In genomic region chr9:60794841-60795351, GRCm38 (mm10) we compare ENCODE assay signal across 8 mouse cellular contexts. TPM values are rescaled to one million over a fixed set of nuclear protein-coding genes. Genes with fewer than 3 reads are reported as not detected.
A peak's percentile ranks its signal among the peaks of the same experiment; 100 is the strongest.
DNase-seq lines count a peak whose midpoint lies in the region; ATAC-seq and TF ChIP-seq lines count a peak whose summit lies in the region.

No protein-coding gene starts in this region.

- peak overlapping the region; percentile 77 for H3K9ac ChIP-seq in forebrain, embryonic 13.5 days
- peak overlapping the region; percentile 73 for H3K9ac ChIP-seq in limb, embryonic 11.5 days (ENCODE audit: low read length)

- no peak for TF ChIP-seq CTCF in E14TG2a.4 (conservative IDR thresholded peaks at IDR 0.05; ENCODE audit: low read length)

- no peaks in the 10 kb centered on the region for H3K36me3 ChIP-seq in E14TG2a.4 (ENCODE audit: insufficient read depth, low read length)
- no peaks in the 10 kb centered on the region for H3K36me3 ChIP-seq in forebrain, embryonic 13.5 days (ENCODE audit: poor library complexity, severe bottlenecking)
- no peaks in the 10 kb centered on the region for H3K36me3 ChIP-seq in limb, embryonic 11.5 days (ENCODE audit: control insufficient read depth, insufficient read depth, low read length)
- no peaks in the 10 kb centered on the region for H3K36me3 ChIP-seq in midbrain, embryonic 10.5 days
- H3K36me3 ChIP-seq in splenic B cell, adult 2 months (ENCODE audit: control insufficient read depth, insufficient read depth, low read length, poor library complexity, severe bottlenecking): no peaks in the 10 kb centered on the region

- H3K9me3 ChIP-seq in E14TG2a.4 (ENCODE audit: low read length): no peaks in the 10 kb centered on the region
- no peaks in the 10 kb centered on the region for H3K9me3 ChIP-seq in forebrain, embryonic 13.5 days (replicated peaks)
- no peaks in the 10 kb centered on the region for H3K9me3 ChIP-seq in limb, embryonic 11.5 days (ENCODE audit: control insufficient read depth, low read length)
- no peaks in the 10 kb centered on the region for H3K9me3 ChIP-seq in midbrain, embryonic 10.5 days (replicated peaks)

- ATAC-seq in forebrain, embryonic 13.5 days: no peak; the same call in 1 of the 2 replicates
- ATAC-seq in limb, embryonic 11.5 days (ENCODE audit: insufficient number of reproducible peaks, low FRiP score, low TSS enrichment, low read depth): no peak; the same call in 1 of the 2 replicates

- peak overlapping the region; percentile 41; the same call in 1 of the 2 replicates for H3K27ac ChIP-seq in forebrain, embryonic 13.5 days
- no peak overlapping the region for H3K27ac ChIP-seq in limb, embryonic 11.5 days (replicated peaks; ENCODE audit: low read depth, low read length)
- peak overlapping the region; percentile 89 for H3K27ac ChIP-seq in midbrain, embryonic 10.5 days (replicated peaks)

- peak; percentile 67 for DNase-seq in ZHBTc4 (ENCODE audit: low read depth, low spot score)
- peak; percentile 36 for DNase-seq in heart, postnatal 25 days (ENCODE audit: low spot score)
- DNase-seq in limb, embryonic 11.5 days (ENCODE audit: low spot score): peak; percentile 69
- peak; percentile 57 for DNase-seq in midbrain, embryonic 10.5 days (ENCODE audit: low spot score)
- peak; percentile 43 for DNase-seq in splenic B cell, adult 2 months (ENCODE audit: low read depth, low spot score)
- DNase-seq in c-Kit-positive CD71-positive TER-119-positive erythroid progenitor cells, embryonic 14.5 days (ENCODE audit: low spot score): no peak

- WGBS in forebrain, embryonic 13.5 days: 2% methylated on average over 30 of the region's 30 CpGs
- WGBS in limb, embryonic 11.5 days: 1% methylated on average over 30 of the region's 30 CpGs
- WGBS in midbrain, embryonic 10.5 days: 2% methylated on average over 30 of the region's 30 CpGs

- H3K4me1 ChIP-seq in E14TG2a.4 (replicated peaks; ENCODE audit: low read depth, low read length): peaks cover 16% of the 10 kb centered on the region
- peaks cover 15% of the 10 kb centered on the region for H3K4me1 ChIP-seq in forebrain, embryonic 13.5 days
- H3K4me1 ChIP-seq in limb, embryonic 11.5 days (ENCODE audit: control insufficient read depth, insufficient read depth, low read length): no peaks in the 10 kb centered on the region
- H3K4me1 ChIP-seq in midbrain, embryonic 10.5 days: peaks cover 42% of the 10 kb centered on the region

- intact Hi-C loops in heart, postnatal 25 days (cut with DNase I): loop anchor here (2.0 to 5.0 kb wide), 2 partner anchors 22 to 38 kb away; no protein-coding TSS in a partner anchor

- peak overlapping the region; percentile 98 for H3K4me2 ChIP-seq in forebrain, embryonic 13.5 days
- peak overlapping the region; percentile 96 for H3K4me2 ChIP-seq in limb, embryonic 11.5 days (ENCODE audit: low read depth, severe bottlenecking)

- H3K4me3 ChIP-seq in E14TG2a.4 (replicated peaks; ENCODE audit: low read length): peak overlapping the region; percentile 94
- H3K4me3 ChIP-seq in forebrain, embryonic 13.5 days: peak overlapping the region; percentile 75
- H3K4me3 ChIP-seq in limb, embryonic 11.5 days (ENCODE audit: low read depth, low read length): peak overlapping the region; percentile 85
- H3K4me3 ChIP-seq in midbrain, embryonic 10.5 days: peak overlapping the region; percentile 79

- peaks cover 41% of the 10 kb centered on the region for H3K27me3 ChIP-seq in E14TG2a.4 (ENCODE audit: insufficient read depth, low read length)
- peaks cover 21% of the 10 kb centered on the region for H3K27me3 ChIP-seq in forebrain, embryonic 13.5 days
- H3K27me3 ChIP-seq in limb, embryonic 11.5 days (ENCODE audit: control insufficient read depth, insufficient read depth, low read length): no peaks in the 10 kb centered on the region
- 0 out of 2 replicates have a peak, but pooled peaks cover 3% of the 10 kb centered on the region for H3K27me3 ChIP-seq in midbrain, embryonic 10.5 days (ENCODE audit: low read depth, poor library complexity, severe bottlenecking)
- H3K27me3 ChIP-seq in splenic B cell, adult 2 months (ENCODE audit: control insufficient read depth, insufficient read depth, low read length, poor library complexity, severe bottlenecking): no peaks in the 10 kb centered on the region; the same call in 1 of the 2 replicates

RNA-seq across cellular contexts. Expression of gene Uaca, which starts 0.6 kb away (rescaled TPM):
- polyA plus RNA-seq in forebrain, embryonic 13.5 days (2015; fragmentation: Nextera tagmentation; extraction: Ambion mirVana): 17.6 and 21.0 TPM in 2 replicates
- 10 to 100 TPM; 44.6 to 50.0 TPM for total RNA-seq in heart, postnatal 25 days (2021)
- polyA plus RNA-seq in limb, embryonic 11.5 days (2014; fragmentation: Nextera tagmentation; extraction: Ambion mirVana): 18.4 and 18.6 TPM in 2 replicates
- polyA plus RNA-seq in midbrain, embryonic 10.5 days (2016; fragmentation: Nextera tagmentation; extraction: Ambion mirVana): 33.1 and 37.0 TPM in 2 replicates
